Mouse (Mus musculus): ENCODE measurements at regions not wholly inside any gene's neighbourhood (a gene's known extent, or its start where the extent isn't known, plus 50 kb on each side); places are given as distances from the start of the nearest gene placed in this dataset.

GRCm38 (mm10) chr10:99937921-99938618 is 77.4 kb upstream of the Kitl start:
- no peak for TF ChIP-seq POLR2A (IDR thresholded peaks at IDR 0.05; ENCODE audit: low read depth, low read length)
- no peak for TF ChIP-seq CTCF (conservative IDR thresholded peaks at IDR 0.05; ENCODE audit: insufficient read depth, insufficient read length, low read depth, low read length)
- no peak for DNase-seq
- 76% methylated on average over 1 of the region's 1 CpGs for WGBS

DNA sequence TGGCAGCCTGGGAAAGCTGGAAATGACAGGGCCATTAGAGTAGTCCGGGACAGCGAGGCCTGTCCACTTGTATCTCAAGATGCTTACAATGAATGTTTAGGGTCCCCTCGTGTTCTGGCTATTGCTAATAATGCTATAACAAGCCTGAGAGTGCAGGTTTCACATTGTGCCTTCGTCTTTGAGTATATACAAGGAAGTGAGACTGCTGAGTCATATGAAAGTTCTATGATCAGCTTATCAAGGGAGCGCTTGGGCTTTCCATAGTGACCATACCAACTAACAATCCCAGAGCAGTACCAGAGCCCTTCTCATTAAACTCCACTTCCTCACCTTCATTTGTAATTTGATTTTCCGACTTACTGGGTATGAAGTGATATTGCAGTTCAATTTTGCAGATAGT is 86.2 kb upstream of the Kitl start:
- 91% methylated on average over 6 of the region's 6 CpGs for WGBS
- H3K27me3 ChIP-seq (replicated peaks; ENCODE audit: control insufficient read depth, insufficient read depth, low read length), result no peaks in the 10 kb centered on the region
- H3K4me1 ChIP-seq (ENCODE audit: control insufficient read depth, insufficient read depth, low read length), result no peaks in the 10 kb centered on the region
- DNase-seq, result no peak
- TF ChIP-seq POLR2A (IDR thresholded peaks at IDR 0.05; ENCODE audit: low read depth, low read length), result no peak
- no peak for TF ChIP-seq CTCF (conservative IDR thresholded peaks at IDR 0.05; ENCODE audit: insufficient read depth, insufficient read length, low read depth, low read length)
- H3K36me3 ChIP-seq (ENCODE audit: control insufficient read depth, insufficient read depth, low read length), result no peaks in the 10 kb centered on the region
- H3K4me3 ChIP-seq (ENCODE audit: insufficient read depth, low read depth, low read length), result no peak overlapping the region
- no peak overlapping the region for H3K27ac ChIP-seq (ENCODE audit: insufficient read depth, low read depth, low read length)

More at GRCm38 (mm10) chr10:99937921-99938618, 77.4 kb upstream of the Kitl start:
- H3K27me3 ChIP-seq (replicated peaks; ENCODE audit: control insufficient read depth, insufficient read depth, low read length), result no peaks in the 10 kb centered on the region
- H3K27ac ChIP-seq (ENCODE audit: insufficient read depth, low read depth, low read length), result no peak overlapping the region
- no peak overlapping the region for H3K4me3 ChIP-seq (ENCODE audit: insufficient read depth, low read depth, low read length)
- H3K4me1 ChIP-seq (ENCODE audit: control insufficient read depth, insufficient read depth, low read length), result no peaks in the 10 kb centered on the region
- H3K36me3 ChIP-seq (ENCODE audit: control insufficient read depth, insufficient read depth, low read length), result no peaks in the 10 kb centered on the region

GRCm38 (mm10) chr10:99927913-99928312 is 87.5 kb upstream of the Kitl start:
- no peak for TF ChIP-seq CTCF (conservative IDR thresholded peaks at IDR 0.05; ENCODE audit: insufficient read depth, insufficient read length, low read depth, low read length)
- TF ChIP-seq POLR2A (IDR thresholded peaks at IDR 0.05; ENCODE audit: low read depth, low read length), result no peak
- no peaks in the 10 kb centered on the region for H3K27me3 ChIP-seq (replicated peaks; ENCODE audit: control insufficient read depth, insufficient read depth, low read length)
- WGBS, result 87% methylated on average over 7 of the region's 7 CpGs

GRCm38 (mm10) chr10:99926327-99926954 is 89.0 kb upstream of the Kitl start:
- no peaks in the 10 kb centered on the region for H3K27me3 ChIP-seq (replicated peaks; ENCODE audit: control insufficient read depth, insufficient read depth, low read length)
- H3K4me3 ChIP-seq (ENCODE audit: insufficient read depth, low read depth, low read length), result no peak overlapping the region
- TF ChIP-seq POLR2A (IDR thresholded peaks at IDR 0.05; ENCODE audit: low read depth, low read length) (no peak), CTCF (conservative IDR thresholded peaks at IDR 0.05; ENCODE audit: insufficient read depth, insufficient read length, low read depth, low read length) (no peak)
- no peak for DNase-seq
- no peak overlapping the region for H3K27ac ChIP-seq (ENCODE audit: insufficient read depth, low read depth, low read length)
- no peaks in the 10 kb centered on the region for H3K4me1 ChIP-seq (ENCODE audit: control insufficient read depth, insufficient read depth, low read length)
- WGBS, result 25% methylated on average over 8 of the region's 8 CpGs
- no peaks in the 10 kb centered on the region for H3K36me3 ChIP-seq (ENCODE audit: control insufficient read depth, insufficient read depth, low read length)

More at GRCm38 (mm10) chr10:99927913-99928312, 87.5 kb upstream of the Kitl start:
- Histone ChIP-seq H3K36me3 (ENCODE audit: control insufficient read depth, insufficient read depth, low read length) (no peaks in the 10 kb centered on the region), H3K4me1 (ENCODE audit: control insufficient read depth, insufficient read depth, low read length) (no peaks in the 10 kb centered on the region), H3K27ac (ENCODE audit: insufficient read depth, low read depth, low read length) (no peak overlapping the region), H3K4me3 (ENCODE audit: insufficient read depth, low read depth, low read length) (no peak overlapping the region)
- no peak for DNase-seq

- no peak for DNase-seq
- 67% methylated on average over 3 of the region's 3 CpGs for WGBS
Measured at GRCm38 (mm10) chr10:99924541-99924940, 90.9 kb upstream of the Kitl start.

DNA sequence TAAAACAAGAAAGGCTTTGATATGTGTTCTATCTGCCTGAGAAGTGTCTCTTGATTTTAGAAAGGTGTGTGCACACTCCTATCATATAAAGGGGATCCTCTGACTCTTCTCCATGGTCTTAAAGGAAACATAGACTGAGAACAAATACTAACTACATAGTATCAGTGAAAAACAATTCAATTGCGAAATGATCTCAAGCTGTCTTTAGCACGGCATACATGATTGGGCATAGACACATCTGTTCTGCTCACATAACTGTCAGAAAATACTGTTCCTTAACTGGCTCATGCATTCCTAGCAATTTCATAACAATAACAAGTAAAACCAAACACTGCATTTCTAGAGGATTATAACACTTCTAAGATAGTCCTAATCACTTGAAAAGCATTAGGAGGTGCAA is 95.5 kb upstream of the Kitl start:
- no peak overlapping the region for H3K4me3 ChIP-seq (ENCODE audit: insufficient read depth, low read depth, low read length)
- H3K27ac ChIP-seq (ENCODE audit: insufficient read depth, low read depth, low read length), result no peak overlapping the region
- no peaks in the 10 kb centered on the region for H3K36me3 ChIP-seq (ENCODE audit: control insufficient read depth, insufficient read depth, low read length)
- DNase-seq, result no peak
- no peaks in the 10 kb centered on the region for H3K27me3 ChIP-seq (replicated peaks; ENCODE audit: control insufficient read depth, insufficient read depth, low read length)
- 84% methylated on average over 2 of the region's 2 CpGs for WGBS
- no peak for TF ChIP-seq POLR2A (IDR thresholded peaks at IDR 0.05; ENCODE audit: low read depth, low read length)
- TF ChIP-seq CTCF (conservative IDR thresholded peaks at IDR 0.05; ENCODE audit: insufficient read depth, insufficient read length, low read depth, low read length), result no peak
- H3K4me1 ChIP-seq (ENCODE audit: control insufficient read depth, insufficient read depth, low read length), result no peaks in the 10 kb centered on the region

More at GRCm38 (mm10) chr10:99924541-99924940, 90.9 kb upstream of the Kitl start:
- no peak overlapping the region for H3K4me3 ChIP-seq (ENCODE audit: insufficient read depth, low read depth, low read length)
- no peaks in the 10 kb centered on the region for H3K36me3 ChIP-seq (ENCODE audit: control insufficient read depth, insufficient read depth, low read length)
- no peak overlapping the region for H3K27ac ChIP-seq (ENCODE audit: insufficient read depth, low read depth, low read length)
- no peaks in the 10 kb centered on the region for H3K27me3 ChIP-seq (replicated peaks; ENCODE audit: control insufficient read depth, insufficient read depth, low read length)
- no peaks in the 10 kb centered on the region for H3K4me1 ChIP-seq (ENCODE audit: control insufficient read depth, insufficient read depth, low read length)
- no peak for TF ChIP-seq POLR2A (IDR thresholded peaks at IDR 0.05; ENCODE audit: low read depth, low read length)
- TF ChIP-seq CTCF (conservative IDR thresholded peaks at IDR 0.05; ENCODE audit: insufficient read depth, insufficient read length, low read depth, low read length), result no peak

GRCm38 (mm10) chr10:99918567-99919320 is 96.7 kb upstream of the Kitl start:
- TF ChIP-seq POLR2A (IDR thresholded peaks at IDR 0.05; ENCODE audit: low read depth, low read length) (no peak), CTCF (conservative IDR thresholded peaks at IDR 0.05; ENCODE audit: insufficient read depth, insufficient read length, low read depth, low read length) (no peak)
- WGBS, result 94% methylated on average over 7 of the region's 7 CpGs

More at GRCm38 (mm10) chr10:99918567-99919320, 96.7 kb upstream of the Kitl start:
- Histone ChIP-seq H3K4me1 (ENCODE audit: control insufficient read depth, insufficient read depth, low read length) (peaks cover 2% of the 10 kb centered on the region), H3K27ac (ENCODE audit: insufficient read depth, low read depth, low read length) (no peak overlapping the region), H3K4me3 (ENCODE audit: insufficient read depth, low read depth, low read length) (no peak overlapping the region), H3K36me3 (ENCODE audit: control insufficient read depth, insufficient read depth, low read length) (no peaks in the 10 kb centered on the region), H3K27me3 (replicated peaks; ENCODE audit: control insufficient read depth, insufficient read depth, low read length) (no peaks in the 10 kb centered on the region)
- no peak for DNase-seq
